18 mouse cellular contexts compared by ENCODE assay signal in genomic region chr10:50625874-50626273, GRCm38 (mm10). TPM values are rescaled to one million over a fixed set of nuclear protein-coding genes. Genes with fewer than 3 reads are reported as not detected.
DNase-seq lines count a peak whose midpoint lies in the region; ATAC-seq and TF ChIP-seq lines count a peak whose summit lies in the region.
"Had no signal": no experiment of that assay in that cellular context is flagged by ENCODE, and none has a peak within 500 bp of the region (broad histone marks: within the 10 kb centered on the region; RNA-seq: fewer than 3 reads in every experiment).

No protein-coding gene starts in this region.

- intact Hi-C loops in heart, postnatal 36 days (cut with DNase I): no loop called here

- 0 out of 2 replicates have a peak, but pooled peaks cover 4% of the 10 kb centered on the region for H3K9me3 ChIP-seq in forebrain, embryonic 14.5 days (replicated peaks; ENCODE audit: control insufficient read depth, low read length)
- no peaks in the 10 kb centered on the region for H3K9me3 ChIP-seq in forebrain, embryonic 12.5 days
- no peaks in the 10 kb centered on the region for H3K9me3 ChIP-seq in MEL (replicated peaks; ENCODE audit: insufficient read depth, low read length)
- H3K9me3 ChIP-seq in midbrain, embryonic 14.5 days (ENCODE audit: control insufficient read depth, low read length): 0 out of 2 replicates have a peak, but pooled peaks cover 3% of the 10 kb centered on the region
- H3K9me3 ChIP-seq: embryonic facial prominence, embryonic 12.5 days had no signal

- H3K27ac ChIP-seq in forebrain, embryonic 14.5 days (ENCODE audit: low read depth, low read length): no peak overlapping the region
- no peak overlapping the region for H3K27ac ChIP-seq in forebrain, embryonic 12.5 days
- H3K27ac ChIP-seq in MEL (ENCODE audit: control insufficient read depth, low read depth, low read length): no peak overlapping the region
- no peak overlapping the region for H3K27ac ChIP-seq in midbrain, embryonic 14.5 days (replicated peaks; ENCODE audit: low read depth, low read length)
- H3K27ac ChIP-seq: embryonic facial prominence, embryonic 10.5 days; embryonic facial prominence, embryonic 12.5 days; forebrain, embryonic 13.5 days had no signal

- no peak for TF ChIP-seq POLR2A in MEL (IDR thresholded peaks at IDR 0.05; ENCODE audit: control insufficient read depth in 1 of 2, insufficient read depth in 1 of 2, low read depth in 1 of 2, low read length in 2 of 2, poor library complexity in 1 of 2)

- H3K9ac ChIP-seq in forebrain, embryonic 14.5 days (ENCODE audit: low read length): no peak overlapping the region
- H3K9ac ChIP-seq in forebrain, embryonic 12.5 days: no peak overlapping the region
- H3K9ac ChIP-seq in MEL (ENCODE audit: control insufficient read depth, low read depth, low read length, poor library complexity, severe bottlenecking): no peak overlapping the region
- no peak overlapping the region for H3K9ac ChIP-seq in midbrain, embryonic 14.5 days (replicated peaks; ENCODE audit: low read length)
- H3K9ac ChIP-seq: embryonic facial prominence, embryonic 12.5 days; forebrain, embryonic 13.5 days; forebrain, postnatal 0 days had no signal

- no peak for TF ChIP-seq EP300 in MEL (IDR thresholded peaks at IDR 0.05; ENCODE audit: low read depth in 1 of 2, low read length in 2 of 2)

- TF ChIP-seq CTCF in MEL (IDR thresholded peaks at IDR 0.05 in 2 of 3, conservative IDR thresholded peaks at IDR 0.05 in 1 of 3; ENCODE audit: control insufficient read depth in 1 of 3, insufficient read depth in 1 of 3, low read depth in 2 of 3, low read length in 3 of 3, poor library complexity in 1 of 3, severe bottlenecking in 1 of 3): no peak

- H3K4me2 ChIP-seq in forebrain, embryonic 14.5 days (ENCODE audit: low read length): no peak overlapping the region
- H3K4me2 ChIP-seq in forebrain, embryonic 12.5 days: no peak overlapping the region
- no peak overlapping the region for H3K4me2 ChIP-seq in midbrain, embryonic 14.5 days (ENCODE audit: low read length)
- H3K4me2 ChIP-seq: embryonic facial prominence, embryonic 12.5 days; forebrain, embryonic 13.5 days had no signal

- 0 out of 2 replicates have a peak, but pooled peaks cover 2% of the 10 kb centered on the region for H3K79me2 ChIP-seq in MEL (ENCODE audit: control insufficient read depth, insufficient read depth, low read length, poor library complexity)

- ATAC-seq in forebrain, embryonic 14.5 days: no peak
- ATAC-seq in forebrain, embryonic 12.5 days (ENCODE audit: low FRiP score): no peak
- ATAC-seq in midbrain, embryonic 14.5 days (ENCODE audit: low FRiP score, low TSS enrichment): no peak; the same call in 1 of the 2 replicates
- ATAC-seq: forebrain, embryonic 13.5 days; forebrain, postnatal 0 days; Patski had no signal

- no peak for TF ChIP-seq RAD21 in MEL (IDR thresholded peaks at IDR 0.05; ENCODE audit: low read depth, low read length)

- no peak overlapping the region for H3K4me3 ChIP-seq in forebrain, embryonic 14.5 days (ENCODE audit: low read depth, low read length)
- H3K4me3 ChIP-seq in forebrain, embryonic 12.5 days (replicated peaks): no peak overlapping the region
- no peak overlapping the region for H3K4me3 ChIP-seq in MEL (ENCODE audit: control insufficient read depth in 1 of 2, insufficient read depth in 1 of 2, low read depth in 2 of 2, low read length in 2 of 2)
- H3K4me3 ChIP-seq in midbrain, embryonic 14.5 days (replicated peaks; ENCODE audit: low read depth, low read length): no peak overlapping the region
- H3K4me3 ChIP-seq: embryonic facial prominence, embryonic 10.5 days; embryonic facial prominence, embryonic 12.5 days; forebrain, embryonic 13.5 days had no signal

- no peaks in the 10 kb centered on the region for H3K27me3 ChIP-seq in forebrain, embryonic 14.5 days (replicated peaks; ENCODE audit: control insufficient read depth, insufficient read depth, low read length)
- H3K27me3 ChIP-seq in forebrain, embryonic 12.5 days: no peaks in the 10 kb centered on the region
- H3K27me3 ChIP-seq in MEL (ENCODE audit: control insufficient read depth in 1 of 2, insufficient read depth in 2 of 2, low read length in 2 of 2): no peaks in the 10 kb centered on the region
- no peaks in the 10 kb centered on the region for H3K27me3 ChIP-seq in midbrain, embryonic 14.5 days (ENCODE audit: control insufficient read depth, insufficient read depth, low read length)
- H3K27me3 ChIP-seq: embryonic facial prominence, embryonic 12.5 days; forebrain, embryonic 13.5 days; Patski had no signal

- peak; percentile 8 for DNase-seq in forebrain, embryonic 14.5 days (ENCODE audit: low spot score)
- DNase-seq in MEL (ENCODE audit: low read depth, low spot score): peak; percentile 27
- DNase-seq in R1 (ENCODE audit: low read depth, low spot score): peak; percentile 7
- no peak for DNase-seq in heart, postnatal 36 days
- no peak for DNase-seq in midbrain, embryonic 14.5 days
- DNase-seq: adrenal gland, adult 2 months; adrenal gland, postnatal 10 days; adrenal gland, postnatal 25 days; cerebellum, adult 11-12 months; cerebellum, adult 2 months; cerebellum, adult 9-10 months; cerebellum, postnatal 25 days; forebrain, postnatal 0 days had no signal

- 29% methylated on average over 1 of the region's 1 CpGs for WGBS in forebrain, embryonic 14.5 days
- 59% methylated on average over 1 of the region's 1 CpGs for WGBS in forebrain, embryonic 12.5 days
- WGBS in midbrain, embryonic 14.5 days: 80% methylated on average over 1 of the region's 1 CpGs

- no peaks in the 10 kb centered on the region for H3K4me1 ChIP-seq in forebrain, embryonic 14.5 days (ENCODE audit: control insufficient read depth, insufficient read depth, low read length)
- no peaks in the 10 kb centered on the region for H3K4me1 ChIP-seq in forebrain, embryonic 12.5 days
- H3K4me1 ChIP-seq in MEL (ENCODE audit: control insufficient read depth in 1 of 2, insufficient read depth in 2 of 2, low read length in 2 of 2): no peaks in the 10 kb centered on the region
- no peaks in the 10 kb centered on the region for H3K4me1 ChIP-seq in midbrain, embryonic 14.5 days (ENCODE audit: control insufficient read depth, insufficient read depth, low read length)
- H3K4me1 ChIP-seq: embryonic facial prominence, embryonic 10.5 days; embryonic facial prominence, embryonic 12.5 days; forebrain, embryonic 13.5 days had no signal

- 0 out of 2 replicates have a peak, but pooled peaks cover 7% of the 10 kb centered on the region for H3K36me3 ChIP-seq in forebrain, embryonic 14.5 days (ENCODE audit: control insufficient read depth, insufficient read depth, low read length)
- H3K36me3 ChIP-seq in forebrain, embryonic 12.5 days (replicated peaks): peaks cover 6% of the 10 kb centered on the region
- H3K36me3 ChIP-seq in MEL (ENCODE audit: control insufficient read depth in 1 of 2, insufficient read depth in 2 of 2, low read length in 2 of 2): peaks cover 2 to 21% of the 10 kb centered on the region in 2 experiments
- H3K36me3 ChIP-seq in midbrain, embryonic 14.5 days (ENCODE audit: control insufficient read depth, insufficient read depth, low read length): no peaks in the 10 kb centered on the region

TF ChIP-seq in MEL, 35 proteins besides CTCF, POLR2A, EP300 and RAD21:
- TF ChIP-seq JUND (IDR thresholded peaks at IDR 0.05; ENCODE audit: low read depth, low read length): no peak
- no peak for TF ChIP-seq POLR2AphosphoS2 (IDR thresholded peaks at IDR 0.05; ENCODE audit: low read length)
- TF ChIP-seq CHD2 (IDR thresholded peaks at IDR 0.05; ENCODE audit: low read length): no peak
- TF ChIP-seq ETS1 (IDR thresholded peaks at IDR 0.05; ENCODE audit: low read depth, low read length): peak; percentile 70
- no peak for TF ChIP-seq ZC3H11A (IDR thresholded peaks at IDR 0.05; ENCODE audit: low read depth, low read length)
- TF ChIP-seq ELF1 (IDR thresholded peaks at IDR 0.05; ENCODE audit: low read depth, low read length): no peak
- TF ChIP-seq TBP (IDR thresholded peaks at IDR 0.05; ENCODE audit: low read depth, low read length): no peak

RNA-seq across cellular contexts. Expression of gene Ascc3, which starts 33.4 kb away (rescaled TPM):
- polyA plus RNA-seq in forebrain, embryonic 14.5 days (2014; fragmentation: Nextera tagmentation; extraction: Ambion mirVana): 15.0 and 19.0 TPM in 2 replicates
- 20.5 and 23.5 TPM in 2 replicates for polyA plus RNA-seq in forebrain, embryonic 12.5 days (2016; fragmentation: Nextera tagmentation; extraction: Ambion mirVana)
- total RNA-seq in MEL (2012; rRNA removed): 24.3 and 31.4 TPM in 2 replicates
- polyA plus RNA-seq in MEL (2012; ENCODE audit: insufficient read depth in 1 of 2, insufficient read length in 2 of 2, low read depth in 1 of 2, low replicate concordance in 2 of 2, missing spikeins in 1 of 2): 100 to 1,000 TPM in 1 of 2 experiments, 10 to 100 TPM in 1; 22.6 to 131 TPM
- total RNA-seq in heart, postnatal 36 days (2021): 10 to 100 TPM; 12.5 TPM
- polyA plus RNA-seq in midbrain, embryonic 14.5 days (2014; fragmentation: Nextera tagmentation; extraction: Ambion mirVana): 20.5 and 24.0 TPM in 2 replicates

Comparison
In these comparisons a context has a peak if more than half of its experiments do, and no peak if none do; other contexts are left out.
1. DNase-seq: peak in forebrain, embryonic 14.5 days (single experiment), MEL (single experiment) and R1 (single experiment); none in heart, postnatal 36 days (0 of 2) and midbrain, embryonic 14.5 days (single experiment).